Mouse (Mus musculus): Measurements from ENCODE around the gene Bmt2. TPM values are rescaled to one million over a fixed set of nuclear protein-coding genes. Genes with fewer than 3 reads are reported as not detected.

Gene Bmt2
- polyA plus RNA-seq, 1 experiment, result 7.0 TPM

- TF ChIP-seq POLR2A (IDR thresholded peaks at IDR 0.05; ENCODE audit: borderline replicate concordance, control insufficient read depth, low read depth, low read length) (no peak), CTCF (IDR thresholded peaks at IDR 0.05; ENCODE audit: control insufficient read depth, insufficient read depth, low read length) (no peak)
- no peak overlapping the region for H3K27ac ChIP-seq (ENCODE audit: control insufficient read depth, insufficient read depth, low read depth, low read length, poor library complexity)
- no peaks in the 10 kb centered on the region; the same call in 1 of the 2 replicates for H3K4me1 ChIP-seq (ENCODE audit: control insufficient read depth, insufficient read depth, low read length)
- no peak overlapping the region for H3K4me3 ChIP-seq (replicated peaks; ENCODE audit: control insufficient read depth, low read depth, low read length)
- 71% methylated on average over 7 of the region's 7 CpGs for WGBS
Measured at GRCm38 (mm10) chr6:13598239-13598923, 79.4 kb downstream of the Bmt2 start.

- TF ChIP-seq CTCF (IDR thresholded peaks at IDR 0.05; ENCODE audit: control insufficient read depth, insufficient read depth, low read length) (no peak), POLR2A (IDR thresholded peaks at IDR 0.05; ENCODE audit: borderline replicate concordance, control insufficient read depth, low read depth, low read length) (no peak)
- no peak overlapping the region for H3K27ac ChIP-seq (ENCODE audit: control insufficient read depth, insufficient read depth, low read depth, low read length, poor library complexity)
- 69% methylated on average over 4 of the region's 4 CpGs for WGBS
- H3K4me1 ChIP-seq (ENCODE audit: control insufficient read depth, insufficient read depth, low read length), result no peaks in the 10 kb centered on the region
- H3K4me3 ChIP-seq (replicated peaks; ENCODE audit: control insufficient read depth, low read depth, low read length), result no peak overlapping the region
Measured at GRCm38 (mm10) chr6:13592729-13593345, 84.9 kb downstream of the Bmt2 start.

- TF ChIP-seq CTCF (IDR thresholded peaks at IDR 0.05; ENCODE audit: control insufficient read depth, insufficient read depth, low read length), result no peak
- no peak for TF ChIP-seq POLR2A (IDR thresholded peaks at IDR 0.05; ENCODE audit: borderline replicate concordance, control insufficient read depth, low read depth, low read length)
- 63% methylated on average over 2 of the region's 2 CpGs for WGBS
- Histone ChIP-seq H3K27ac (ENCODE audit: control insufficient read depth, insufficient read depth, low read depth, low read length, poor library complexity) (no peak overlapping the region), H3K4me3 (replicated peaks; ENCODE audit: control insufficient read depth, low read depth, low read length) (no peak overlapping the region), H3K4me1 (ENCODE audit: control insufficient read depth, insufficient read depth, low read length) (no peaks in the 10 kb centered on the region; the same call in 1 of the 2 replicates)
Measured at GRCm38 (mm10) chr6:13586560-13586959, 91.2 kb downstream of the Bmt2 start.

- 80% methylated on average over 8 of the region's 8 CpGs for WGBS
- H3K4me1 ChIP-seq (ENCODE audit: control insufficient read depth, insufficient read depth, low read length), result no peaks in the 10 kb centered on the region; the same call in 1 of the 2 replicates
- no peak for TF ChIP-seq POLR2A (IDR thresholded peaks at IDR 0.05; ENCODE audit: borderline replicate concordance, control insufficient read depth, low read depth, low read length)
- no peak overlapping the region for H3K4me3 ChIP-seq (replicated peaks; ENCODE audit: control insufficient read depth, low read depth, low read length)
- no peak overlapping the region for H3K27ac ChIP-seq (ENCODE audit: control insufficient read depth, insufficient read depth, low read depth, low read length, poor library complexity)
Measured at GRCm38 (mm10) chr6:13586154-13586553, 91.6 kb downstream of the Bmt2 start.

- H3K27ac ChIP-seq (ENCODE audit: control insufficient read depth, insufficient read depth, low read depth, low read length, poor library complexity), result no peak overlapping the region
- no peak overlapping the region for H3K4me3 ChIP-seq (replicated peaks; ENCODE audit: control insufficient read depth, low read depth, low read length)
- 90% methylated on average over 6 of the region's 6 CpGs for WGBS
- TF ChIP-seq CTCF (IDR thresholded peaks at IDR 0.05; ENCODE audit: control insufficient read depth, insufficient read depth, low read length) (no peak), POLR2A (IDR thresholded peaks at IDR 0.05; ENCODE audit: borderline replicate concordance, control insufficient read depth, low read depth, low read length) (no peak)
- no peaks in the 10 kb centered on the region; the same call in 1 of the 2 replicates for H3K4me1 ChIP-seq (ENCODE audit: control insufficient read depth, insufficient read depth, low read length)
Measured at GRCm38 (mm10) chr6:13584788-13585187, 93.0 kb downstream of the Bmt2 start.

GRCm38 (mm10) chr6:13582075-13582474 is 95.7 kb downstream of the Bmt2 start:
- WGBS, result 95% methylated on average over 1 of the region's 1 CpGs
- Histone ChIP-seq H3K4me1 (ENCODE audit: control insufficient read depth, insufficient read depth, low read length) (no peaks in the 10 kb centered on the region; the same call in 1 of the 2 replicates), H3K27ac (ENCODE audit: control insufficient read depth, insufficient read depth, low read depth, low read length, poor library complexity) (no peak overlapping the region), H3K4me3 (replicated peaks; ENCODE audit: control insufficient read depth, low read depth, low read length) (no peak overlapping the region)
- no peak for TF ChIP-seq POLR2A (IDR thresholded peaks at IDR 0.05; ENCODE audit: borderline replicate concordance, control insufficient read depth, low read depth, low read length)

Other genes with a start within 250 kb of the Bmt2 start
- 3.6 and 8.7 TPM in 2 replicates for gene Tmem168, start 69.9 kb downstream of the Bmt2 start, polyA plus RNA-seq (2011; ENCODE audit: insufficient read depth, insufficient read length, low replicate concordance, missing spikeins)
- gene Gpr85, start 162.0 kb upstream of the Bmt2 start, polyA plus RNA-seq (2011; ENCODE audit: insufficient read depth, insufficient read length, low replicate concordance, missing spikeins), result 1.0 and 3.4 TPM in 2 replicates
- gene 2610001J05Rik, start 193.6 kb upstream of the Bmt2 start, polyA plus RNA-seq (2011; ENCODE audit: insufficient read depth, insufficient read length, low replicate concordance, missing spikeins), result 25.1 and 47.9 TPM in 2 replicates

Data from bone marrow, adult 2 months (tissue).